Mouse (Mus musculus) spleen, adult 2 months (tissue): ENCODE data around the gene Pcp4l1.

Experiments
- CTCF ChIP-seq: fragments of 200-500 bp; IDR thresholded peaks from 2 replicates; pipeline ENCODE4 v1.5.1; 2011; ENCODE audit warnings: mild to moderate bottlenecking, inconsistent platforms; ENCODE audit not compliant: insufficient read depth, insufficient read length, insufficient replicate concordance; ENCODE audit errors: extremely low read depth
- POLR2A ChIP-seq: fragments of 200-500 bp; IDR thresholded peaks from 2 replicates; pipeline ENCODE4 v1.6.1; 2011; ENCODE audit warnings: low read depth, low read length, inconsistent platforms

GRCm38 (mm10) chr1:171159485-171159975 lies 36.5 kb downstream of the Pcp4l1 start:
- TF ChIP-seq POLR2A (no peak), CTCF (no peak)
